ENCODE assay signal across 13 mouse cellular contexts in the genomic region with DNA sequence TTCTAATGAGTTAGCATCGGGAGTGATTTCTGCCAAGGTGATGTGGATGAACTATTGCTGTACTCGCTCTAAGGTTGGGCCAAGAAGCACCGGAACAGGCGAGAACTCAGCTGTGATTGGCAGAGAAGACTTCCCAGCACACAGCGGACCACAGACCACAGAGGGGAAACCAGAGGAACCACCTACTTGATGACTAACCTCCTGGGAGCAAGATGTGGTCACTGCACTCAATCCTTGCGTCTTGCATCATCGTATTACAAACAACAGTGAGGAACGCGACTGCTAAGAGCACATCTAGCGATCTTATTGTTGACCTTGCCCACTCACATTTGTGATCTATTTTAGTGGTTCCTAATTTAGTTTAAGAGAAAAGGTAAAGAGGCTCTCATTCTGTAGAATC.
"Had no signal": no experiment of that assay in that cellular context is flagged by ENCODE, and none has a peak within 500 bp of the region (broad histone marks: within the 10 kb centered on the region; RNA-seq: fewer than 3 reads in every experiment).

No protein-coding gene starts in this region.

- H3K4me3 ChIP-seq: limb, embryonic 12.5 days; liver, embryonic 13.5 days; lung, embryonic 15.5 days; megakaryocyte, embryonic 14.5 days; midbrain, embryonic 12.5 days had no signal

- H3K4me2 ChIP-seq: limb, embryonic 12.5 days; liver, embryonic 13.5 days; lung, embryonic 15.5 days; midbrain, embryonic 12.5 days had no signal

- H3K9ac ChIP-seq: limb, embryonic 12.5 days; liver, embryonic 13.5 days; liver, postnatal 0 days; lung, embryonic 15.5 days; midbrain, embryonic 12.5 days had no signal

- H3K4me1 ChIP-seq: limb, embryonic 12.5 days; liver, embryonic 13.5 days; lung, embryonic 15.5 days; megakaryocyte, embryonic 14.5 days; midbrain, embryonic 12.5 days had no signal

- H3K27ac ChIP-seq: kidney, postnatal 0 days; limb, embryonic 12.5 days; liver, embryonic 13.5 days; lung, embryonic 15.5 days; midbrain, embryonic 12.5 days had no signal

- H3K9me3 ChIP-seq: limb, embryonic 12.5 days; lung, embryonic 15.5 days; midbrain, embryonic 12.5 days had no signal

- H3K27me3 ChIP-seq: limb, embryonic 12.5 days; liver, embryonic 13.5 days; lung, embryonic 15.5 days; megakaryocyte, embryonic 14.5 days; midbrain, embryonic 12.5 days had no signal

- DNase-seq: kidney, adult 9 months; kidney, postnatal 4 days; liver; liver, embryonic 13.5 days; liver, postnatal 0 days; right cerebral cortex, postnatal 25 days; thymus, postnatal 4 days had no signal

- H3K36me3 ChIP-seq: limb, embryonic 12.5 days; liver, embryonic 13.5 days; lung, embryonic 15.5 days; midbrain, embryonic 12.5 days had no signal

- ATAC-seq: liver, postnatal 0 days; midbrain, embryonic 16.5 days had no signal
